Mouse (Mus musculus) forebrain, embryonic 11.5 days (tissue): ENCODE data around the gene Ptpdc1. TPM values are rescaled to one million over a fixed set of nuclear protein-coding genes. Genes with fewer than 3 reads are reported as not detected.

ENCODE experiments used
- ATAC-seq: fragments of 200-750 bp; cut with Nextera tagmentation; replicated peaks from 2 replicates; pipeline ENCODE4 v1.8.0; 2017; ENCODE audit warnings: moderate TSS enrichment; ENCODE audit not compliant: low FRiP score
- DNase-seq: peaks from one replicate; pipeline ENCODE4 v3.0.0-alpha.2; 2017; ENCODE audit warnings: low spot score
- H3K27ac ChIP-seq: fragments of 300-500 bp; sonication (generic); 2 replicates; pipeline ENCODE4 v1.5.1; 2014; ENCODE audit warnings: low read depth, low read length
- H3K27me3 ChIP-seq: fragments of 300-500 bp; sonication (generic); 2 replicates; pipeline ENCODE4 v1.6.1; 2014; ENCODE audit warnings: mild to moderate bottlenecking, low read length, mixed read lengths; ENCODE audit not compliant: control insufficient read depth, insufficient read depth
- H3K36me3 ChIP-seq: fragments of 300-500 bp; sonication (generic); 2 replicates; pipeline ENCODE4 v1.6.1; 2014; ENCODE audit warnings: mild to moderate bottlenecking, low read length, moderate library complexity, mixed read lengths; ENCODE audit not compliant: control insufficient read depth, insufficient read depth
- H3K4me1 ChIP-seq: fragments of 300-500 bp; sonication (generic); replicated peaks from 2 replicates; pipeline ENCODE4 v1.6.1; 2014; ENCODE audit warnings: low read length, mixed read lengths; ENCODE audit not compliant: control insufficient read depth, insufficient read depth
- H3K4me2 ChIP-seq: fragments of 300-500 bp; sonication (generic); 2 replicates; pipeline ENCODE4 v1.6.1; 2014; ENCODE audit warnings: low read depth, mild to moderate bottlenecking, low read length, moderate library complexity, mixed read lengths; ENCODE audit not compliant: severe bottlenecking
- H3K4me3 ChIP-seq: fragments of 300-500 bp; sonication (generic); 2 replicates; pipeline ENCODE4 v1.5.1; 2014; ENCODE audit warnings: low read depth, low read length
- H3K9ac ChIP-seq: fragments of 300-500 bp; sonication (generic); 2 replicates; pipeline ENCODE4 v1.6.1; 2014; ENCODE audit warnings: low read length
- H3K9me3 ChIP-seq: fragments of 300-500 bp; sonication (generic); 2 replicates; pipeline ENCODE4 v1.6.1; 2016; ENCODE audit warnings: low read length, mixed read lengths; ENCODE audit not compliant: control insufficient read depth
- WGBS: fragments of 180-500 bp; shearing (Covaris S2); extraction: QIAGEN DNeasy Blood & Tissue Kit; methylation state at CpG from one replicate; pipeline ENCODE4 v1.1.7; 2014; 5-methylcytosine and 5-hydroxymethylcytosine counted together
- polyA plus RNA-seq: library from polyadenylated mRNA; unstranded; fragments of >200 nt; fragmentation: Nextera tagmentation; extraction: Ambion mirVana; gene quantifications from 2 replicates; pipeline ENCODE4 v1.2.1, GENCODE M21; 2014

The Ptpdc1 gene
- polyA plus RNA-seq, 1 experiment from 2014 or later, result 18.0 TPM

DNA sequence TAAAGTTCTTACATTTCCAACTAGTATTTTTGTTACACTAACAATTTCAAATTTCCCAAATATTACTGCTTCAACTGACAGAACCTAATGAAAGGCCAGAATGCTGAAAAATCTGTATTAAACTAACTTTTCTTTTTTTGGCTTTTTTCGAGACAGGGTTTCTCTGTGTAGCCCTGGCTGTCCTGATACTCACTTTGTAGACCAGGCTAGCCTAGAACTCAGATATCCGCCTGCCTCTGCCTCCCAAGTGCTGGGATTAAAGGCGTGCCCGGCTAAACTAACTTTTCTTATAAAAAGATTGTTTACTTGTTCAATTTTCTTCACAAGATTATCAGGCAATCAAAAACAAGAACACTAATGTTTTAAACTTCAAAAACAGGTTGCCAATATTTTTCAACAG lies 80.6 kb downstream of the Ptpdc1 start:
- 48% methylated on average over 4 of the region's 4 CpGs for WGBS
- ATAC-seq (no peak), DNase-seq (no peak)
- Histone ChIP-seq H3K4me3 (peak overlapping the region; percentile 95), H3K27ac (no peak overlapping the region), H3K9me3 (no peaks in the 10 kb centered on the region), H3K36me3 (no peaks in the 10 kb centered on the region), H3K27me3 (no peaks in the 10 kb centered on the region), H3K4me1 (no peaks in the 10 kb centered on the region; the same call in 1 of the 2 replicates), H3K9ac (peak overlapping the region; percentile 100; the same call in 1 of the 2 replicates), H3K4me2 (peak overlapping the region; percentile 60)

GRCm38 (mm10) chr13:48544391-48544790 lies 81.1 kb downstream of the Ptpdc1 start:
- Histone ChIP-seq H3K36me3 (no peaks in the 10 kb centered on the region), H3K4me1 (no peaks in the 10 kb centered on the region; the same call in 1 of the 2 replicates), H3K27ac (no peak overlapping the region), H3K9ac (no peak overlapping the region), H3K9me3 (no peaks in the 10 kb centered on the region), H3K4me2 (peak overlapping the region; percentile 60), H3K27me3 (no peaks in the 10 kb centered on the region), H3K4me3 (peak overlapping the region; percentile 95)
- ATAC-seq (no peak), DNase-seq (no peak)

DNA sequence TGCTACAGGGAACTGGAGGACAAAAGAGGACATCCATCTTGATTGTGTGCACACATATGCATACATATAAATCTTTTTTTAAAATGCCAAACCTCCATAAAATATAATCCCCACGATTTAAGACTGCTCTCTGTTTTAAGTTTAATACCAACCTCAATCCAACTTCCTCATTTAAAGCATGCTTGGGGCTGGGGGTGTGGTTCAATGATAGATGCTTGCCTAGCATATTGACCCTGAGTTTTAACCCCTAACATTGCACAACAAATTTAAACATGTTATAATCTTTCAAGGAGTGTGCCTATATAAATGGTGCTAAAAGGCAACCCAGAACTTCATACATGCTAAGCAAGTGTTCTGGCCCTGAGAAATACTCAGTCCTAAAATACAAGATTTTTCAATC lies 85.0 kb downstream of the Ptpdc1 start:
- WGBS, result 69% methylated on average over 1 of the region's 1 CpGs
- no peak overlapping the region for H3K27ac ChIP-seq
- H3K4me2 ChIP-seq, result no peak overlapping the region
- H3K4me3 ChIP-seq, result no peak overlapping the region
- no peak overlapping the region for H3K9ac ChIP-seq
- ATAC-seq (no peak), DNase-seq (no peak)
- no peaks in the 10 kb centered on the region for H3K9me3 ChIP-seq
- H3K27me3 ChIP-seq, result no peaks in the 10 kb centered on the region
- H3K4me1 ChIP-seq, result no peaks in the 10 kb centered on the region; the same call in 1 of the 2 replicates
- H3K36me3 ChIP-seq, result no peaks in the 10 kb centered on the region; the same call in 1 of the 2 replicates

GRCm38 (mm10) chr13:48533441-48533840 lies 92.0 kb downstream of the Ptpdc1 start:
- Histone ChIP-seq H3K4me1 (0 out of 2 replicates have a peak, but pooled peaks cover under 1% of the 10 kb centered on the region), H3K4me3 (no peak overlapping the region), H3K9me3 (no peaks in the 10 kb centered on the region), H3K27me3 (no peaks in the 10 kb centered on the region), H3K9ac (no peak overlapping the region), H3K4me2 (no peak overlapping the region), H3K27ac (no peak overlapping the region), H3K36me3 (no peaks in the 10 kb centered on the region; the same call in 1 of the 2 replicates)
- WGBS, result 83% methylated on average over 5 of the region's 5 CpGs
- no peak for ATAC-seq
- DNase-seq, result no peak

- Histone ChIP-seq H3K9ac (no peak overlapping the region), H3K36me3 (no peaks in the 10 kb centered on the region; the same call in 1 of the 2 replicates), H3K27ac (no peak overlapping the region), H3K4me2 (no peak overlapping the region), H3K27me3 (no peaks in the 10 kb centered on the region), H3K4me3 (no peak overlapping the region), H3K4me1 (0 out of 2 replicates have a peak, but pooled peaks cover 2% of the 10 kb centered on the region), H3K9me3 (no peaks in the 10 kb centered on the region)
- WGBS, result 81% methylated on average over 2 of the region's 2 CpGs
- ATAC-seq (no peak), DNase-seq (no peak)
These were observed 94.0 kb downstream of the Ptpdc1 start for GRCm38 (mm10) chr13:48531448-48531847.

- H3K27ac ChIP-seq, result no peak overlapping the region
- DNase-seq (no peak), ATAC-seq (no peak)
- 71% methylated on average over 2 of the region's 2 CpGs for WGBS
- no peaks in the 10 kb centered on the region for H3K36me3 ChIP-seq
- no peak overlapping the region for H3K4me2 ChIP-seq
- H3K27me3 ChIP-seq, result no peaks in the 10 kb centered on the region
- no peaks in the 10 kb centered on the region for H3K9me3 ChIP-seq
- H3K9ac ChIP-seq, result no peak overlapping the region
- no peak overlapping the region for H3K4me3 ChIP-seq
- 0 out of 2 replicates have a peak, but pooled peaks cover 2% of the 10 kb centered on the region for H3K4me1 ChIP-seq
These were observed 94.8 kb downstream of the Ptpdc1 start for GRCm38 (mm10) chr13:48530685-48531084.

DNA sequence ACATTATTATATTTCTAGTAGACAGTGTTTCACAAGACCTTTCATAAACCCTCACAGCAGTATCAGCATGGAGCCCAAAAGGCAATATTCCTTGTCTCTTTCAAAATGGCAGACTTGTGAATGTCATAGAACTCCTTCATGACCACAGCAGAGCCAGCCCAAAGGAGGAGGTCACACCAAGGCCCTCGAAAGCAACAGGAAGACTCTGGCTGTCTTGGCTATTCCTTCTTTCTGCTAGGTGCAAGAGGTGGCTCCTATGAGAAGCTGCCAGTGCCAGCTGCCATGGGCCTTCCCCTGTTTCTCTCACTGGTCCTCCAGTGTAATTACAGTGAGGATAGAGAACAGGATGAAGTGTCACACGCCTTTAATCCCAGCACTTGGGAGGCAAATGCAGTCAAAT lies 96.4 kb downstream of the Ptpdc1 start:
- H3K36me3 ChIP-seq, result no peaks in the 10 kb centered on the region

DNA sequence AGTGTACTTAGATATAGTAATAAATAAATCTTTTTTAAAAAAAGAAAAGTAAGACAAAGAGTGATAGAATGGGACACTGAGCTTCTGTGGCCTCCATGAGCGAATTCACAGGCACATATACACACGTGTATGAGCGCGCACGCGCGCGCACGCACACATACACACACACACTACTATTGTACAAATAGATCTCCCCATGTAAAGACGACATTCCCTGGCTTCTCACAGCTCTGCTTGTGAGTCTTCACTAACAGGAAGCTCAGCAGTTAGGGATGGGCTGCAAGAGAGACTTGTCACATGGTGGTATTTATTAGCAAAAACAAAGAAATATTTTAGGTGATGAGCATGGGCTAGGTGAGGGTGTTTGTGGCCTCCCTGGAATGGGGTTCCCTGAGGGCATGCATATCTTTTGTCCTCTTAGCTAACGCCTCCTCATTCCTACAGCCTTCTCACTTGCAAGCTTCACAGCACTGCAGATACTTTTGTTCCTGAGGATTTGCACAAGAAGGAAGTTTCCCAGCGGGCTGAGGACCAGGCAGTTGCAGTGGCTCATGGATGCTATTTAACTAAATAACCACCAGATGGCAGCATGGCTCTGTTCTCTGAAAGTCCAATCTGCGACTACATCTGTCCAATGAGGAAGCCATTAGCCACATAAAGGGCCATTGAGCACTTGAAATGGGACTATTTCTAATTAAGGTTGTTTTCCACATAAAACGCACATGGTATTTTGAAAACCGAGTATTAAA lies 97.2 kb downstream of the Ptpdc1 start:
- DNase-seq, result peak; percentile 73
- Histone ChIP-seq H3K4me2 (no peak overlapping the region), H3K27ac (no peak overlapping the region), H3K4me1 (0 out of 2 replicates have a peak, but pooled peaks cover 2% of the 10 kb centered on the region), H3K9me3 (no peaks in the 10 kb centered on the region), H3K27me3 (no peaks in the 10 kb centered on the region), H3K9ac (no peak overlapping the region), H3K4me3 (no peak overlapping the region), H3K36me3 (no peaks in the 10 kb centered on the region)
- ATAC-seq, result no peak; the same call in 1 of the 2 replicates
- 56% methylated on average over 15 of the region's 15 CpGs for WGBS

More for the DNA sequence above, 96.4 kb downstream of the Ptpdc1 start:
- H3K4me2 ChIP-seq, result no peak overlapping the region
- 49% methylated on average over 2 of the region's 2 CpGs for WGBS
- H3K9ac ChIP-seq, result no peak overlapping the region
- no peak overlapping the region for H3K4me3 ChIP-seq
- no peak for DNase-seq
- H3K4me1 ChIP-seq, result 0 out of 2 replicates have a peak, but pooled peaks cover 2% of the 10 kb centered on the region
- no peak for ATAC-seq
- H3K27ac ChIP-seq, result no peak overlapping the region
- H3K27me3 ChIP-seq, result no peaks in the 10 kb centered on the region
- no peaks in the 10 kb centered on the region for H3K9me3 ChIP-seq
